Mouse (Mus musculus): ENCODE results near the gene Odf3l2. TPM values are rescaled to one million over a fixed set of nuclear protein-coding genes. Genes with fewer than 3 reads are reported as not detected.

The Odf3l2 gene
- polyA plus RNA-seq, 1 experiment from 2014 or later = 0.17 TPM

DNA sequence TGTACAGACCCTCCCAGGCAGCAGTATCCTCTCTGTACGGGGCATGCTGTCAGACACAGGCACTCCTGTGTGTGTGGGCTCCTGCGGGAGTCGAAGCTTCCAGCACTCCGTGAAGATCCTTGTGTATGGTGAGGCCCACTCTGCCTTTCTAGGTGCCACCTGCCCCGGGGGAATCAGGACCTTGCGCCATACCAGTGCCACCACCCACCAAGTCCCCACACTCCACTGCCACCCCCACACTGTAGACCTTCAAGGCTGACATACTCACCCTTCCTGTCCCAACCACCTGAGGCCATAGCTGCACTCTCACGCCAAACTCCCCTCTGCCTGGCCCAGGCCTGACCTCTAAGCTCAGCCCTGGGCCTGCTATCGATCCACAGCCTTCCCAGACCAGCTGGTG, 19.5 kb upstream of the Odf3l2 start:
- Histone ChIP-seq H3K9me3 (ENCODE audit: control insufficient read depth, low read length) (no peaks in the 10 kb centered on the region), H3K27me3 (ENCODE audit: control insufficient read depth, insufficient read depth, low read length) (no peaks in the 10 kb centered on the region), H3K27ac (replicated peaks; ENCODE audit: low read depth, low read length) (no peak overlapping the region), H3K4me1 (ENCODE audit: control insufficient read depth, insufficient read depth, low read length) (peaks cover 5% of the 10 kb centered on the region), H3K4me3 (replicated peaks; ENCODE audit: low read depth, low read length) (no peak overlapping the region), H3K36me3 (ENCODE audit: control insufficient read depth, insufficient read depth, low read length) (no peaks in the 10 kb centered on the region), H3K9ac (replicated peaks; ENCODE audit: low read length) (no peak overlapping the region), H3K4me2 (ENCODE audit: low read length) (no peak overlapping the region)
- 85% methylated on average over 8 of the region's 8 CpGs for WGBS
- no peak for DNase-seq
- no peak for ATAC-seq (ENCODE audit: low FRiP score, low TSS enrichment)

DNA sequence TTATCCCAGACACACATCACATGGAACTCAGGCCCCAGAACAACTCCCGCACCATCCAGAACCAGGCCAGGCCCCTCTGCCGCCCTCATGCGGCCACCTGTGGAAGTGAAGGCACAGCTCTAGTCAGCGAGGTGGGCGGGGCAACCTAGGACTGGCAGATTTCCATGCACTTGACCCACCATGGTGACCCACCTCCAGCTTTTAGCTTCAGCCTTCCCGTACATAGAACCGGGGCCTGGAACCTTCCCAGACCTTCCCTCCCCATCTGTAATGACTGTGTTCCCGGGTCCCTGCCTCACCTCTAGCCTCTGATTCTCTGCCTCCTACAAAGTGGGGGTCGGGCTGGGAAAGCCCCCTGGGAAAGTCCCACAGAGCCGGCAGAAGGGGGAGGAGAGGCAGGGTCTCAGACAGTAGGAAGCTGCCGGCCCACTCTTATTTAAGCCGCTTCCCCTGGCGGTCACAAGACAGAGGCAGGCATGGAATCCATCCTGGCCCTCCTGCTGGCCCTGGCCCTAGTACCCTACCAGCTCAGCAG, 18.7 kb upstream of the Odf3l2 start, which contains the start of gene Madcam1:
Madcam1 (plus strand) TSS at position 429 of the 535 bp plus-strand sequence.
- ATAC-seq (ENCODE audit: low FRiP score, low TSS enrichment) (no peak; the same call in 1 of the 2 replicates), DNase-seq (peak; percentile 83)
- H3K27me3 ChIP-seq (ENCODE audit: control insufficient read depth, insufficient read depth, low read length) = no peaks in the 10 kb centered on the region
- no peak within 1 kb of the TSS for H3K4me2 ChIP-seq (ENCODE audit: low read length)
- H3K9me3 ChIP-seq (ENCODE audit: control insufficient read depth, low read length) = no peaks in the 10 kb centered on the region
- no peak within 1 kb of the TSS for H3K27ac ChIP-seq (replicated peaks; ENCODE audit: low read depth, low read length)
- H3K9ac ChIP-seq (replicated peaks; ENCODE audit: low read length) = no peak within 1 kb of the TSS
- H3K4me3 ChIP-seq (replicated peaks; ENCODE audit: low read depth, low read length) = no peak within 1 kb of the TSS
- 10% methylated on average over 13 of the region's 13 CpGs for WGBS
- no peaks in the 10 kb centered on the region for H3K36me3 ChIP-seq (ENCODE audit: control insufficient read depth, insufficient read depth, low read length)
- peaks cover 5% of the 10 kb centered on the region for H3K4me1 ChIP-seq (ENCODE audit: control insufficient read depth, insufficient read depth, low read length)

DNA sequence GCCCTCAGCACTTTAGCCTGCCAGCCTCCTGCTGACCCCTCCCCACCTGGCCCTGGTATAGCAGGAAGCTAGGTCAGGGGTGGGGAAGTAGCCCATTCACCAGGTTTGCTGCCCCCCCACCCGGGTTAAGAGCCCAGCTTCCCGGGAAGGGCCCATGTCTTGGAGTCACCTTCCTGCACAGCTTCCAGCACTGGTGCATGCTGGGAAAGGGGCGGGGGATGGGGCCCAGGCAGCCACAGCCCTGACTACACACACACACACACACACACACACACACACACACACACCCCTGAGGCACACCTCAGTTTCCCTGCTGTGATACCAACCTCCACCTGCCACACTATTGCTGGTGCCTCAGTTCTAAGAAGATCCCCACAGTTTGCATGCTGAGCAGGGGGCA, 16.3 kb upstream of the Odf3l2 start:
- Histone ChIP-seq H3K9ac (replicated peaks; ENCODE audit: low read length) (no peak overlapping the region), H3K36me3 (ENCODE audit: control insufficient read depth, insufficient read depth, low read length) (no peaks in the 10 kb centered on the region), H3K4me1 (ENCODE audit: control insufficient read depth, insufficient read depth, low read length) (no peaks in the 10 kb centered on the region), H3K27ac (replicated peaks; ENCODE audit: low read depth, low read length) (no peak overlapping the region), H3K9me3 (ENCODE audit: control insufficient read depth, low read length) (no peaks in the 10 kb centered on the region), H3K4me3 (replicated peaks; ENCODE audit: low read depth, low read length) (no peak overlapping the region), H3K4me2 (ENCODE audit: low read length) (no peak overlapping the region), H3K27me3 (ENCODE audit: control insufficient read depth, insufficient read depth, low read length) (no peaks in the 10 kb centered on the region)
- WGBS = 53% methylated on average over 3 of the region's 3 CpGs
- no peak for ATAC-seq (ENCODE audit: low FRiP score, low TSS enrichment)
- DNase-seq = no peak

DNA sequence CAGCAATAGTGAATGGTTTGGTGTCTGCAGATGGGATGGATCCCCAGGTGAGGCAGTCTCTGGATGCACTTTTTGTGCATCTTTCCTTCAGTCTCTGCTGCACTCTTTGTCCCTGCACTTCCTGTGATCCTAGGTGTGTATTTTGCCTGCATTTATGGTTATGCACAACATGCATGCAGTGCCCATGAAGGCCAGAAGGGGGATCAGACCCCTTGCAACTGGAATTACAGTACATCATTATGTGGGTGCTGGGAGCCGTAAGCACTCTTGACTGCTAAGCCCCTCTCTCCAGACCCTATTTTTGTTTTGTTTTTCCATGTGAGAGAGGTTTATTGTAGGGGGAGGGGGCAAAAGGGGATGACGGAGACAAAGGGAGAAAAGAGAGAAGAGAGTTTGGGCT, 14.8 kb upstream of the Odf3l2 start:
- ATAC-seq (ENCODE audit: low FRiP score, low TSS enrichment) = no peak
- no peak for DNase-seq
- no peak overlapping the region for H3K27ac ChIP-seq (replicated peaks; ENCODE audit: low read depth, low read length)
- WGBS = 76% methylated on average over 2 of the region's 2 CpGs
- H3K4me3 ChIP-seq (replicated peaks; ENCODE audit: low read depth, low read length) = no peak overlapping the region
- H3K9me3 ChIP-seq (ENCODE audit: control insufficient read depth, low read length) = no peaks in the 10 kb centered on the region
- peaks cover 9% of the 10 kb centered on the region for H3K4me1 ChIP-seq (ENCODE audit: control insufficient read depth, insufficient read depth, low read length)
- H3K36me3 ChIP-seq (ENCODE audit: control insufficient read depth, insufficient read depth, low read length) = no peaks in the 10 kb centered on the region
- no peaks in the 10 kb centered on the region for H3K27me3 ChIP-seq (ENCODE audit: control insufficient read depth, insufficient read depth, low read length)
- H3K9ac ChIP-seq (replicated peaks; ENCODE audit: low read length) = no peak overlapping the region
- H3K4me2 ChIP-seq (ENCODE audit: low read length) = no peak overlapping the region

DNA sequence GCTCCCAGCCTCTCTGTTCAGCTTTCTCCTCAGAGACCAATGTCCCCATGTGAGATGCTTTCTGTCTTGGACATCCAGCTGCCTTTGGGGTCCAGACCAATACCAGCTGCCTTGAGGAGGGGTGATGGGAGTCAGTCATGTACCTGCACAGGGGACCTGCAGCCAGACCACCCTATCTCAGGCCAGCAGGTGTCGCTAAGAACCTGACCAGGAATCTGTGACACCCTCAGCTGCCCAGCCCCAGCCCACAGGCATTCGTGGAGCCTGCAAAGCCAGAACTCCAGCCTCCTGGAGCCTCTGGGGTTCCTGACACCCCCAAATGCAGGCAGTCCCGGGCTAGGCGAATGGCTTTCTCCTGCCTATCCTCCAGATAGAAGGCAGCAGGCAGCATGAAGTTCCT, 13.3 kb upstream of the Odf3l2 start:
- ATAC-seq (ENCODE audit: low FRiP score, low TSS enrichment) (no peak), DNase-seq (peak; percentile 42)
- no peaks in the 10 kb centered on the region for H3K9me3 ChIP-seq (ENCODE audit: control insufficient read depth, low read length)
- H3K27me3 ChIP-seq (ENCODE audit: control insufficient read depth, insufficient read depth, low read length) = no peaks in the 10 kb centered on the region
- peaks cover 24% of the 10 kb centered on the region for H3K4me1 ChIP-seq (ENCODE audit: control insufficient read depth, insufficient read depth, low read length)
- no peak overlapping the region for H3K4me2 ChIP-seq (ENCODE audit: low read length)
- no peaks in the 10 kb centered on the region for H3K36me3 ChIP-seq (ENCODE audit: control insufficient read depth, insufficient read depth, low read length)
- 23% methylated on average over 4 of the region's 4 CpGs for WGBS
- no peak overlapping the region for H3K9ac ChIP-seq (replicated peaks; ENCODE audit: low read length)
- no peak overlapping the region for H3K4me3 ChIP-seq (replicated peaks; ENCODE audit: low read depth, low read length)
- no peak overlapping the region for H3K27ac ChIP-seq (replicated peaks; ENCODE audit: low read depth, low read length)

DNA sequence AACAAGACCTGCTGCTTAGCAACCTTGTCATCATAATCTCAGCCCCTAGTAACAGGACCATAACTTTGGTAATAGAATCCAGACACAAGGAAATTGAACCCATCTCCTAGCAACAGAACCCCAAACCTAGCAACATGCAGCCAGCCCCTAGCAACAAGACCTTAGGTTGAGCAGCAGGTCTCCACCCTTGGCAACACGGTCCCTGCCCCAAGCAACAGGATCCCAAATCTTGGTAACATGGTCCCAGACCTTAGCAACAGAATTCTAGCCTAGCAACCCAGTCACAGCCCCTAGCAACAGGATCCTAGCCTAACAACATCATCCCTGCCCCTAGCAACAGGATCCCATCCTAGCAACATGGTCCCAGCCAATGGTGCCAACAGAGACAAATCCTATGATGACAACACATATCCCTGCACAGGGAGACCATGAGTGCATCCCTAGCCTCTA, 9.4 kb upstream of the Odf3l2 start:
- DNase-seq = peak; percentile 82
- H3K4me2 ChIP-seq (ENCODE audit: low read length) = peak overlapping the region; percentile 20

DNA sequence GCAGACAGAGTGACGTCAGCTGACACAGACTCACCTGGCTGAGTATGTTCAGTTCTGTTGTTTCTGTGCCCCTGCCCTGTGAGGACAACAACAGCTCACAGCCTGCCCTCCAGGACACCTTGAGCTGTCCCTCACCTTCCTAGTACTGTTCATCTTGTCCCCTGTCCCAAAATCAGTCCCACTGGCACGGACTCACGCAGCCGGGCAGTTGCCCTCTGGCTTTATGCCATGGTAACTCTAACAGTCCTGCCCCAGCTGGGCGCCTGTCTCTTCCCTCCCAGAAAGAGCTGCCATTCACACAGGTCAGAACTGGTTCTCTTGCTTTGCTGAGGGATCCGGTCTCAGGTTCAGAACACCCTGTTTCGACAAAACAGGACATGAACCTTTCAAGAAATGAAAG, 7.3 kb upstream of the Odf3l2 start:
- H3K27me3 ChIP-seq (ENCODE audit: control insufficient read depth, insufficient read depth, low read length) = no peaks in the 10 kb centered on the region
- WGBS = 87% methylated on average over 7 of the region's 7 CpGs
- no peaks in the 10 kb centered on the region for H3K9me3 ChIP-seq (ENCODE audit: control insufficient read depth, low read length)
- DNase-seq = no peak
- H3K27ac ChIP-seq (replicated peaks; ENCODE audit: low read depth, low read length) = no peak overlapping the region
- ATAC-seq (ENCODE audit: low FRiP score, low TSS enrichment) = no peak
- no peaks in the 10 kb centered on the region for H3K36me3 ChIP-seq (ENCODE audit: control insufficient read depth, insufficient read depth, low read length)
- no peak overlapping the region for H3K4me2 ChIP-seq (ENCODE audit: low read length)
- no peak overlapping the region for H3K9ac ChIP-seq (replicated peaks; ENCODE audit: low read length)
- no peak overlapping the region for H3K4me3 ChIP-seq (replicated peaks; ENCODE audit: low read depth, low read length)
- peaks cover 26% of the 10 kb centered on the region for H3K4me1 ChIP-seq (ENCODE audit: control insufficient read depth, insufficient read depth, low read length)

More for the DNA sequence above, 9.4 kb upstream of the Odf3l2 start:
- Histone ChIP-seq H3K4me3 (replicated peaks; ENCODE audit: low read depth, low read length) (no peak overlapping the region), H3K9ac (replicated peaks; ENCODE audit: low read length) (no peak overlapping the region), H3K36me3 (ENCODE audit: control insufficient read depth, insufficient read depth, low read length) (no peaks in the 10 kb centered on the region), H3K4me1 (ENCODE audit: control insufficient read depth, insufficient read depth, low read length) (peaks cover 26% of the 10 kb centered on the region), H3K9me3 (ENCODE audit: control insufficient read depth, low read length) (no peaks in the 10 kb centered on the region), H3K27ac (replicated peaks; ENCODE audit: low read depth, low read length) (peak overlapping the region; percentile 82), H3K27me3 (ENCODE audit: control insufficient read depth, insufficient read depth, low read length) (no peaks in the 10 kb centered on the region)
- WGBS = 3% methylated on average over 1 of the region's 1 CpGs
- peak; percentile 85 for ATAC-seq (ENCODE audit: low FRiP score, low TSS enrichment)

DNA sequence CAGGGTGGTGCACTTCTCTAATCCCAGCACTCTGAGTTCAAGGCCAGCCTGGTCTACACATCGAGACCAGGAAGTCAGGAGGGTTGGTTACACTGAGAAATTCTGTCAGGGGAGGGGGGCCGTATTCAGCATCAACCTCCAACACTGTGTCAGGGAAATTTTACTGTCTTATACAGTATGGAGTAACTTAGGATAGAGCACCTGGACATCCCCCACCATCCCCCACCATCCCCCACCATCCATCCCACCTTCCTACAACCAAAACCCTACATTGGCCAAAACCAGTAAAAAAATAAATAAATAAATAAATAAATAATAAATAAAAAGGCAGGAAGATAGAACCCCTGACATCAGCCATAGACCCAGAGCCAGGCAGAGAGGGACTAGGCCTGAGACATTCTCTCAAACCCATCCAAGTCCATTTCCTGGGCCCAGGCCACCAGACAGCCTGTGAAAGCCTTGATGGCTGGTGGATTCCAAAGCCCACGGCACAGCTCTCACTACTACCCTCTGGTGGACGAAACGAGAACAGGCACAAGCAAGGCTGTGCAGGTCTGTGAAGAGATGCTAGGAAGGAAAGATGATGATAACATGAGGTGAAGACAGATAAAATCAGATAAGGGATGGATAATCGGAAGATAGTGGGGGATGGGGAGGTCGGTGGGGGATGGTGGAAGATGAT, 3.7 kb upstream of the Odf3l2 start:
- Histone ChIP-seq H3K4me3 (replicated peaks; ENCODE audit: low read depth, low read length) (no peak overlapping the region), H3K4me2 (ENCODE audit: low read length) (no peak overlapping the region), H3K27ac (replicated peaks; ENCODE audit: low read depth, low read length) (no peak overlapping the region), H3K27me3 (ENCODE audit: control insufficient read depth, insufficient read depth, low read length) (no peaks in the 10 kb centered on the region), H3K36me3 (ENCODE audit: control insufficient read depth, insufficient read depth, low read length) (no peaks in the 10 kb centered on the region), H3K4me1 (ENCODE audit: control insufficient read depth, insufficient read depth, low read length) (peaks cover 5% of the 10 kb centered on the region; the same call in 1 of the 2 replicates), H3K9ac (replicated peaks; ENCODE audit: low read length) (no peak overlapping the region), H3K9me3 (ENCODE audit: control insufficient read depth, low read length) (no peaks in the 10 kb centered on the region)
- WGBS = 30% methylated on average over 7 of the region's 7 CpGs
- DNase-seq (peak; percentile 89), ATAC-seq (ENCODE audit: low FRiP score, low TSS enrichment) (peak; percentile 50)

All from midbrain, embryonic 14.5 days (tissue).